Mouse (Mus musculus) MEL (cell line): ENCODE data around the gene Cntnap5c. TPM values are rescaled to one million over a fixed set of nuclear protein-coding genes. Genes with fewer than 3 reads are reported as not detected.
"Not testable (repeated sequence)": the region's sequence is repeated elsewhere in the genome, so short reads cannot be mapped to it uniquely, and the experiment has no call there.

Experiments
- DNase-seq: peaks from one replicate; pipeline ENCODE4 v3.0.0; 2011; ENCODE audit warnings: low read depth, low spot score
- H3K27ac ChIP-seq: 2 replicates; pipeline ENCODE4 v1.5.1; 2012; ENCODE audit warnings: low read depth, mild to moderate bottlenecking, control low read depth, low read length, moderate library complexity; ENCODE audit not compliant: control insufficient read depth
- H3K27me3 ChIP-seq, 2 experiments: fragments of 150-350 bp in 1 of 2; sonication (generic) in 1 of 2; 2 replicates each; pipeline ENCODE4 v1.6.1; 2012; ENCODE audit warnings: low read length in 2 of 2, mild to moderate bottlenecking in 2 of 2, improper control_type of control experiment in 1 of 2, moderate library complexity in 1 of 2; ENCODE audit not compliant: insufficient read depth in 2 of 2, control insufficient read depth in 1 of 2
- H3K36me3 ChIP-seq, 2 experiments: 2 replicates each; pipeline ENCODE4 v1.6.1; 2012 to 2014; ENCODE audit warnings: low read length in 2 of 2, improper control_type of control experiment in 1 of 2, inconsistent platforms in 1 of 2, mild to moderate bottlenecking in 1 of 2; ENCODE audit not compliant: insufficient read depth in 2 of 2, control insufficient read depth in 1 of 2
- H3K4me1 ChIP-seq, 2 experiments: fragments of 150-350 bp in 1 of 2; sonication (generic) in 1 of 2; 2 replicates each; pipeline ENCODE4 v1.6.1; 2012; ENCODE audit warnings: low read length in 2 of 2, improper control_type of control experiment in 1 of 2, mild to moderate bottlenecking in 1 of 2; ENCODE audit not compliant: insufficient read depth in 2 of 2, control insufficient read depth in 1 of 2
- H3K4me3 ChIP-seq, 2 experiments: fragments of 150-350 bp in 1 of 2; sonication (generic) in 1 of 2; 2 replicates each; pipeline ENCODE4 v1.5.1; 2012; ENCODE audit warnings: low read depth in 2 of 2, low read length in 2 of 2, mild to moderate bottlenecking in 2 of 2, moderate library complexity in 2 of 2, control low read depth in 1 of 2, improper control_type of control experiment in 1 of 2; ENCODE audit not compliant: control insufficient read depth in 1 of 2, insufficient read depth in 1 of 2
- H3K79me2 ChIP-seq: 2 replicates; pipeline ENCODE4 v1.6.1; 2012; ENCODE audit warnings: mild to moderate bottlenecking, low read length, moderate library complexity; ENCODE audit not compliant: control insufficient read depth, poor library complexity, insufficient read depth
- H3K9ac ChIP-seq: 2 replicates; pipeline ENCODE4 v1.6.1; 2012; ENCODE audit warnings: low read depth, mild to moderate bottlenecking, control low read depth, low read length, moderate library complexity; ENCODE audit not compliant: control insufficient read depth, poor library complexity, severe bottlenecking
- H3K9me3 ChIP-seq: fragments of 150-350 bp; sonication (generic); replicated peaks from 2 replicates; pipeline ENCODE4 v1.6.1; 2012; ENCODE audit warnings: mild to moderate bottlenecking, low read length, improper control_type of control experiment, moderate library complexity; ENCODE audit not compliant: insufficient read depth
- BHLHE40 ChIP-seq: IDR thresholded peaks from 2 replicates; pipeline ENCODE4 v1.6.1; 2012; ENCODE audit warnings: low read depth, mild to moderate bottlenecking, inconsistent platforms, low read length, improper control_type of control experiment, borderline replicate concordance
- CHD1 ChIP-seq: IDR thresholded peaks from 2 replicates; pipeline ENCODE4 v1.6.1; 2012; ENCODE audit warnings: low read depth, mild to moderate bottlenecking, inconsistent platforms, low read length, improper control_type of control experiment
- CHD2 ChIP-seq: IDR thresholded peaks from 2 replicates; pipeline ENCODE4 v1.6.1; 2011; ENCODE audit warnings: low read length, improper control_type of control experiment
- CTCF ChIP-seq, 3 experiments: IDR thresholded peaks in 2 of 3; conservative IDR thresholded peaks in 1 of 3; 2 replicates each; pipeline ENCODE4 v1.5.1; 2011 to 2012; ENCODE audit warnings: low read length in 3 of 3, low read depth in 2 of 3, mild to moderate bottlenecking in 2 of 3, improper control_type of control experiment in 1 of 3, inconsistent platforms in 1 of 3, mixed read lengths in 1 of 3, moderate library complexity in 1 of 3; ENCODE audit not compliant: control insufficient read depth in 1 of 3, insufficient read depth in 1 of 3, poor library complexity in 1 of 3, severe bottlenecking in 1 of 3
- ELF1 ChIP-seq: IDR thresholded peaks from 2 replicates; pipeline ENCODE4 v1.6.1; 2014; ENCODE audit warnings: low read depth, mild to moderate bottlenecking, inconsistent platforms, low read length, improper control_type of control experiment, moderate library complexity
- GATA1 ChIP-seq: IDR thresholded peaks from 2 replicates; pipeline ENCODE4 v1.6.1; 2011; ENCODE audit warnings: low read depth, low read length, improper control_type of control experiment
- JUND ChIP-seq: IDR thresholded peaks from 2 replicates; pipeline ENCODE4 v1.6.1; 2011; ENCODE audit warnings: low read depth, mild to moderate bottlenecking, improper control_type of control experiment, low read length
- MAX ChIP-seq: IDR thresholded peaks from 2 replicates; pipeline ENCODE4 v1.6.1; 2011; ENCODE audit warnings: low read length, improper control_type of control experiment
- MAZ ChIP-seq: IDR thresholded peaks from 2 replicates; pipeline ENCODE4 v1.6.1; 2012; ENCODE audit warnings: low read depth, mild to moderate bottlenecking, inconsistent platforms, low read length, improper control_type of control experiment
- MXI1 ChIP-seq: IDR thresholded peaks from 2 replicates; pipeline ENCODE4 v1.6.1; 2011; ENCODE audit warnings: mild to moderate bottlenecking, low read depth, low read length, improper control_type of control experiment
- MYB ChIP-seq: IDR thresholded peaks from 2 replicates; pipeline ENCODE4 v1.6.1; 2011; ENCODE audit warnings: mild to moderate bottlenecking, low read depth, low read length, improper control_type of control experiment
- NRF1 ChIP-seq: IDR thresholded peaks from 2 replicates; pipeline ENCODE4 v1.6.1; 2014; ENCODE audit warnings: low read depth, mild to moderate bottlenecking, inconsistent platforms, low read length, improper control_type of control experiment, moderate library complexity; ENCODE audit not compliant: poor library complexity, insufficient read depth, severe bottlenecking
- POLR2A ChIP-seq, 2 experiments: IDR thresholded peaks; 2 replicates each; pipeline ENCODE4 v1.6.1; 2011 to 2012; ENCODE audit warnings: low read length in 2 of 2, mild to moderate bottlenecking in 2 of 2, control low read depth in 1 of 2, improper control_type of control experiment in 1 of 2, low read depth in 1 of 2, moderate library complexity in 1 of 2; ENCODE audit not compliant: control insufficient read depth in 1 of 2, insufficient read depth in 1 of 2, poor library complexity in 1 of 2
- POLR2AphosphoS5 ChIP-seq: IDR thresholded peaks from 2 replicates; pipeline ENCODE4 v1.6.1; 2012; ENCODE audit warnings: low read depth, borderline replicate concordance, mild to moderate bottlenecking, inconsistent platforms, low read length, moderate library complexity, mixed read lengths
- RAD21 ChIP-seq: IDR thresholded peaks from 2 replicates; pipeline ENCODE4 v1.6.1; 2011; ENCODE audit warnings: mild to moderate bottlenecking, low read depth, low read length, improper control_type of control experiment
- RCOR1 ChIP-seq: IDR thresholded peaks from 2 replicates; pipeline ENCODE4 v1.6.1; 2012; ENCODE audit warnings: low read depth, mild to moderate bottlenecking, inconsistent platforms, low read length, improper control_type of control experiment
- SMC3 ChIP-seq: IDR thresholded peaks from 2 replicates; pipeline ENCODE4 v1.6.1; 2011; ENCODE audit warnings: low read depth, low read length, improper control_type of control experiment
- TCF12 ChIP-seq: IDR thresholded peaks from 2 replicates; pipeline ENCODE4 v1.6.1; 2014; ENCODE audit warnings: low read depth, mild to moderate bottlenecking, inconsistent platforms, low read length, improper control_type of control experiment, moderate library complexity
- UBTF ChIP-seq: IDR thresholded peaks from 2 replicates; pipeline ENCODE4 v1.6.1; 2012; ENCODE audit warnings: low read depth, mild to moderate bottlenecking, inconsistent platforms, low read length, improper control_type of control experiment, moderate library complexity, borderline replicate concordance; ENCODE audit not compliant: insufficient read depth
- ZC3H11A ChIP-seq: IDR thresholded peaks from 2 replicates; pipeline ENCODE4 v1.6.1; 2012; ENCODE audit warnings: low read depth, mild to moderate bottlenecking, inconsistent platforms, low read length, improper control_type of control experiment
- ZKSCAN1 ChIP-seq: IDR thresholded peaks from 2 replicates; pipeline ENCODE4 v1.6.1; 2012; ENCODE audit warnings: low read depth, mild to moderate bottlenecking, inconsistent platforms, low read length, improper control_type of control experiment, moderate library complexity
- ZNF384 ChIP-seq: IDR thresholded peaks from 2 replicates; pipeline ENCODE4 v1.6.1; 2012; ENCODE audit warnings: low read depth, mild to moderate bottlenecking, inconsistent platforms, low read length, improper control_type of control experiment
- polyA plus RNA-seq, 2 experiments: library from polyadenylated mRNA; stranded (reverse) in 1 of 2; unstranded in 1 of 2; fragments of >175 nt in 1 of 2; fragments of >200 nt in 1 of 2; gene quantifications; 2 replicates each; pipeline versions ENCODE4 v1.2.1 to v1.2.4; 2012; ENCODE audit warnings: low replicate concordance in 2 of 2, low read depth in 1 of 2; ENCODE audit not compliant: insufficient read length in 2 of 2, insufficient read depth in 1 of 2, missing spikeins in 1 of 2
- total RNA-seq: library from RNA; depleted of rRNA; stranded (reverse); fragments of 300-350 nt; gene quantifications from 2 replicates; pipeline ENCODE4 v1.2.3, GENCODE M21; 2012

The Cntnap5c gene
- total and polyA plus RNA-seq, 3 experiments, result not detected

DNA sequence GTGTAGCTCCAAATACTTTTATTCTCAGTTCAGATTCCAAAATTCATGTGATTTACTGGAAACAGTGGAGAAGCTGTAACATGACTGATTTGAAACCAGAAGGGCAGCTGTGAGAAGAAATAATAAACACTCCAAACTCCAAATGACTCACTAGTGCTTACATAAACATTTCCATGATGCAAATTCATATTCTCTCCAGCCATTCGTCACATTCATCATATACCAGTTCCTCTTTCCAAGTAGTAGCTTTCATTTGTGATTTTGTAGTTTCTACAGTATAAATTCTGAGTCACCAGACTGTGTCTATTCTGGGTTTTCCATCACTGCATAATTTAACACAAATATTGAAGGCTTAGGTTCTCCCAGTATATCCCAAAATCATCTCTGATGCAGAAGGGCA lies 31.8 kb downstream of the Cntnap5c start:
- Histone ChIP-seq H3K79me2 (no peaks in the 10 kb centered on the region), H3K9ac (no peak overlapping the region), H3K27ac (no peak overlapping the region), H3K27me3 (no peaks in the 10 kb centered on the region), H3K9me3 (no peaks in the 10 kb centered on the region), H3K4me1 (no peaks in the 10 kb centered on the region), H3K36me3 (no peaks in the 10 kb centered on the region), H3K4me3 (no peak overlapping the region)
- TF ChIP-seq POLR2AphosphoS5, result no peak
- no peak for TF ChIP-seq CHD1
- no peak for DNase-seq

DNA sequence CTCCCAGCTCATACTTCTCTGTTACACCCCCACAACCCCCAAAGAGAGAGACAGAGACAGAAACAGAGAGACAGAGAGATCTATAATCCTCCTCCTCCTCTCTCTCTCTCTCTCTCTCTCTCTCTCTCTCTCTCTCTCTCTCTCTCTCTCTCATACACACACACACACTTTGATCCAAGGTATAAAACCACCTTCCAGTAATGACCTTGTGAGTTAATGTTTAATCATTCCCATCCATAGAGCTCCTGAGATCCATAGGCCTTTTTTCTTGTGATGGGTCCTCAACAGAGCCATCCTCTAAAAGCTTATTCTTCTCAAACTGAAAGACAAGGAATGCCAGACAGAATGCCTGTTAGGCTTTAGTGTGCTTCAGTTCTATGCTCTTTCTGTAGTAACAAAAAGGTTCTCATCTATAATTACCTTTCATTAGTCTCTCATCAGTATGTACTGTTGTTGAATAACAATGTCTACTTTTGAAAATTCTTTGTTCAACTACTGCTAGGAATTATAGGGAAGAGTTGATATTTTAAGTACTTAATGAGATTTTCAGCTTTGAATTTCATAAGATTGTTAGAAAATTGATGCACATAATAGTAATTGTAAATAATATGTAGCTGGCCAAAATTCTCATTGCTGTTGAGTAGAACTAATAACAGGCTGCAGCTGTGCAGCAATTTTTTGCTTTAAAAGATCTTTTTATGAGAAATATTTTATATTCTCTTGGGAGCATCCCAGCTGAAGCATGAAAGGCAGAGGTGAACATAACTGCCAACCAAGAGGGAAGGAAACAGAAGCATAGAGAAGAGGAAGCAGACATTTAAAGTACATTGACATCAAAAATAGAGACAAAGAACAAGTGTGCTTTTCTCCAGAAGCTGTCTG lies 68.0 kb downstream of the Cntnap5c start:
- no peak for TF ChIP-seq SMC3
- TF ChIP-seq NRF1, result no peak
- TF ChIP-seq RCOR1, result no peak
- TF ChIP-seq JUND, result no peak
- TF ChIP-seq BHLHE40, result no peak
- TF ChIP-seq MAX, result no peak
- no peak for TF ChIP-seq CHD2
- TF ChIP-seq ZC3H11A, result no peak
- no peak for TF ChIP-seq GATA1
- no peak for TF ChIP-seq POLR2A (IDR thresholded peaks at IDR 0.05; ENCODE audit: control insufficient read depth in 1 of 2, insufficient read depth in 1 of 2, low read depth in 1 of 2, low read length in 2 of 2, poor library complexity in 1 of 2)
- TF ChIP-seq MAZ, result no peak
- TF ChIP-seq TCF12, result no peak
- no peak for TF ChIP-seq ELF1
- TF ChIP-seq MXI1, result no peak
- TF ChIP-seq ZNF384, result no peak
- TF ChIP-seq CTCF (IDR thresholded peaks at IDR 0.05 in 2 of 3, conservative IDR thresholded peaks at IDR 0.05 in 1 of 3; ENCODE audit: control insufficient read depth in 1 of 3, insufficient read depth in 1 of 3, low read depth in 2 of 3, low read length in 3 of 3, poor library complexity in 1 of 3, severe bottlenecking in 1 of 3), result no peak
- TF ChIP-seq UBTF, result no peak
- TF ChIP-seq RAD21, result no peak
- TF ChIP-seq ZKSCAN1, result no peak
- TF ChIP-seq MYB, result no peak
- H3K4me3 ChIP-seq, result no peak overlapping the region
- DNase-seq, result no peak
- H3K36me3 ChIP-seq, result no peaks in the 10 kb centered on the region
- H3K79me2 ChIP-seq, result no peaks in the 10 kb centered on the region
- no peak overlapping the region for H3K9ac ChIP-seq
- no peaks in the 10 kb centered on the region for H3K4me1 ChIP-seq
- no peaks in the 10 kb centered on the region for H3K27me3 ChIP-seq
- H3K9me3 ChIP-seq, result no peaks in the 10 kb centered on the region
- H3K27ac ChIP-seq, result no peak overlapping the region

DNA sequence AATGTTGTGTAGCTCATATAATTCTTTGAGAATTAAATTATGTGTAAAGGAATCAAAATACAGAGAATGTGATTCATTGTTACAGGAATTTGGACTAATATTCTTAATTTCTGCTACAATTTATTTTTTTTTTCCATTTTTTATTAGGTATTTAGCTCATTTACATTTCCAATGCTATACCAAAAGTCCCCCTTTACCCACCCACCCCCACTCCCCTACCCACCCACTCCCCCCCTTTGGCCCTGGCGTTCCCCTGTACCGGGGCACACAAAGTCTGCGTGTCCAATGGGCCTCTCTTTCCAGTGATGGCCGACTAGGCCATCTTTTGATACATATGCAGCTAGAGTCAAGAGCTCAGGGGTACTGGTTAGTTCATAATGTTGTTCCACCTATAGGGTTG lies 86.4 kb downstream of the Cntnap5c start:
- not testable (repeated sequence) for H3K27me3 ChIP-seq, H3K9ac ChIP-seq, H3K27ac ChIP-seq, H3K4me3 ChIP-seq, H3K36me3 ChIP-seq, DNase-seq, H3K79me2 ChIP-seq, H3K4me1 ChIP-seq, H3K9me3 ChIP-seq
